Mouse (Mus musculus) spleen, adult 2 months (tissue): ENCODE data around the gene Olfr1472.

Experiments
- CTCF ChIP-seq: fragments of 200-500 bp; IDR thresholded peaks from 2 replicates; pipeline ENCODE4 v1.5.1; 2011; ENCODE audit warnings: mild to moderate bottlenecking, inconsistent platforms; ENCODE audit not compliant: insufficient read depth, insufficient read length, insufficient replicate concordance; ENCODE audit errors: extremely low read depth
- POLR2A ChIP-seq: fragments of 200-500 bp; IDR thresholded peaks from 2 replicates; pipeline ENCODE4 v1.6.1; 2011; ENCODE audit warnings: low read depth, low read length, inconsistent platforms

DNA sequence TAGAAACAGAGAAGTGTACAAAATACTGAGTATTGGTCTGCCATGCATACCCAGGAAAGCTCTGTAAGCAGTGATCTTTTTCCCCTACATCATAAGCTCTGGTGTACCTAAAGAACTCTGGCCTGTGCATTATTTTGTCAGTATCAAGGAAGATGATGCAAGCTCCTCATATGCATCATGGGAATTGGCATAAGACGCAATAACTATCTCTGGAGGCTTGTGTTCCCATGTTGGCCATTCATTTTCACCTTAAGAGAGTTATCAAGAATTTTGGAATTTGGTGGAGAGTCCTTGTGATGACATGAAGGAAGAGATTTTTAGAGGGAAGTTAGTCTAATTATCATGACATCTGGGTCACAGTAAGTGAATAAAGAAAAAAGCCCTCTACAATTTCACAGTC, at the start of gene Olfr1472:
- TF ChIP-seq CTCF = no peak
- no peak for TF ChIP-seq POLR2A
